Mouse (Mus musculus) neural tube, embryonic 14.5 days (tissue): ENCODE results near the gene Trim44. TPM values are rescaled to one million over a fixed set of nuclear protein-coding genes. Genes with fewer than 3 reads are reported as not detected.

Source experiments
- ATAC-seq: fragments of 200-750 bp; cut with Nextera tagmentation; 2 replicates; pipeline ENCODE4 v1.8.0; 2017; ENCODE audit warnings: low read depth, mild to moderate bottlenecking, moderate TSS enrichment, moderate library complexity
- H3K27ac ChIP-seq: fragments of 300-500 bp; sonication (generic); 2 replicates; pipeline ENCODE4 v1.5.1; 2014; ENCODE audit warnings: low read depth, mild to moderate bottlenecking, control low read depth, low read length, moderate library complexity, mixed read lengths
- H3K27me3 ChIP-seq: fragments of 300-500 bp; sonication (generic); 2 replicates; pipeline ENCODE4 v1.6.1; 2014; ENCODE audit warnings: low read length; ENCODE audit not compliant: control insufficient read depth, insufficient read depth
- H3K36me3 ChIP-seq: fragments of 300-500 bp; sonication (generic); 2 replicates; pipeline ENCODE4 v1.6.1; 2014; ENCODE audit warnings: low read length, mixed read lengths; ENCODE audit not compliant: control insufficient read depth, insufficient read depth
- H3K4me1 ChIP-seq: fragments of 300-500 bp; sonication (generic); 2 replicates; pipeline ENCODE4 v1.6.1; 2014; ENCODE audit warnings: low read length; ENCODE audit not compliant: control insufficient read depth, insufficient read depth
- H3K4me2 ChIP-seq: fragments of 300-500 bp; sonication (generic); 2 replicates; pipeline ENCODE4 v1.6.1; 2014; ENCODE audit warnings: mild to moderate bottlenecking, low read depth, low read length, control low read depth
- H3K4me3 ChIP-seq: fragments of 300-500 bp; sonication (generic); 2 replicates; pipeline ENCODE4 v1.5.1; 2014; ENCODE audit warnings: low read depth, low read length, control low read depth, mixed read lengths
- H3K9ac ChIP-seq: fragments of 300-500 bp; sonication (generic); replicated peaks from 2 replicates; pipeline ENCODE4 v1.6.1; 2014; ENCODE audit warnings: low read depth, mild to moderate bottlenecking, control low read depth, low read length, mixed read lengths
- H3K9me3 ChIP-seq: fragments of 300-500 bp; sonication (generic); 2 replicates; pipeline ENCODE4 v1.6.1; 2016; ENCODE audit warnings: low read length; ENCODE audit not compliant: control insufficient read depth
- WGBS: fragments of 180-500 bp; shearing (Covaris S2); extraction: QIAGEN DNeasy Blood & Tissue Kit; methylation state at CpG from one replicate; pipeline ENCODE4 v1.1.7; 2014; 5-methylcytosine and 5-hydroxymethylcytosine counted together
- polyA plus RNA-seq: library from polyadenylated mRNA; unstranded; fragments of >200 nt; fragmentation: Nextera tagmentation; extraction: Ambion mirVana; gene quantifications from 2 replicates; pipeline ENCODE4 v1.2.1, GENCODE M21; 2014

Trim44 gene
- polyA plus RNA-seq, 1 experiment from 2014 or later: 79.7 TPM

- H3K4me2 ChIP-seq: no peak overlapping the region
- H3K9me3 ChIP-seq: no peaks in the 10 kb centered on the region
- ATAC-seq: no peak
- no peak overlapping the region for H3K9ac ChIP-seq
- no peaks in the 10 kb centered on the region for H3K36me3 ChIP-seq
- 73% methylated on average over 7 of the region's 7 CpGs for WGBS
- H3K27ac ChIP-seq: no peak overlapping the region
- peaks cover 3% of the 10 kb centered on the region; the same call in 1 of the 2 replicates for H3K4me1 ChIP-seq
- H3K4me3 ChIP-seq: no peak overlapping the region
- H3K27me3 ChIP-seq: no peaks in the 10 kb centered on the region
Measured at GRCm38 (mm10) chr2:102273280-102273679, 134.3 kb downstream of the Trim44 start.

DNA sequence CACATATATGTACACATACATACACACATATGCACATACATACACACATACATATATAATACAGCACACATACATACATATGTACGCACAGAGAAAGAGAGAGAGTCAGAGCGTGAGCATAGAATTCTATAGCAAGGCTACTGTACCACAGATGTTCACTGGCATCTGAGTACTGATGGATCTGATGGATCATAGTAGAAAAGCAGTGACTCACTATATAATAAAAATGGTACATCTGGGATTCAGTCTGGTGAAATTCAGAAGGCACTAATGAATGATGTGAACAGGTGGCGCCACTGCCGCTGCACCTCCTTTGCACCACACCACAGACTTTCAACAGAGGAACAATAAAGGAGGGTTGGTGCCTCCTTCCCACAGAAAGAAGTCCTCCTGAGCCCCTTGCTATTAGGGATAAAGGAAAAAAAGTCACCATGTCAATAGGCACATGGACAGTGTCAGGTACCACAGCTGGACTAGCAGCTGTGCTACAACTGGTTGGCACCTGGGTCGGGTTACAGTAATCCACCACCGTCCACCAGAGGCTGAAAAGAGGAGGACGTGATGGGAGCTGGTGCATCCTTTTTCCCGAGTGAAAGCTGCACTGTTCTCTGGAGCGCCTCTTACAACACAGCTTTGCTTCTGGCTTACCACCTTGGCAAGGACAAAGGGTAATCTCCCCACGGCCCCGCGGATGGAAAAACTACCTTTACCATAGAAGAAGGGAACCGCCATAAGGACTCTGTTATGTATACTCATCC lies 139.9 kb downstream of the Trim44 start:
- no peaks in the 10 kb centered on the region for H3K27me3 ChIP-seq
- no peaks in the 10 kb centered on the region for H3K9me3 ChIP-seq
- ATAC-seq: no peak
- no peak overlapping the region for H3K9ac ChIP-seq
- WGBS: 70% methylated on average over 13 of the region's 13 CpGs
- H3K36me3 ChIP-seq: no peaks in the 10 kb centered on the region
- no peaks in the 10 kb centered on the region for H3K4me1 ChIP-seq
- no peak overlapping the region for H3K27ac ChIP-seq
- no peak overlapping the region for H3K4me2 ChIP-seq
- no peak overlapping the region for H3K4me3 ChIP-seq

- no peak for ATAC-seq
Measured at GRCm38 (mm10) chr2:102266911-102267310, 140.7 kb downstream of the Trim44 start.

GRCm38 (mm10) chr2:102259139-102259538 lies 148.5 kb downstream of the Trim44 start:
- 0 out of 2 replicates have a peak, but pooled peaks have one; percentile 28 for ATAC-seq
- 10% methylated on average over 13 of the region's 13 CpGs for WGBS
- H3K27me3 ChIP-seq: no peaks in the 10 kb centered on the region
- no peak overlapping the region for H3K27ac ChIP-seq
- H3K4me3 ChIP-seq: no peak overlapping the region
- 0 out of 2 replicates have a peak overlapping the region, but pooled peaks have one; percentile 18 for H3K9ac ChIP-seq
- no peaks in the 10 kb centered on the region for H3K36me3 ChIP-seq
- H3K4me2 ChIP-seq: peak overlapping the region; percentile 21
- H3K9me3 ChIP-seq: no peaks in the 10 kb centered on the region
- peaks cover 17% of the 10 kb centered on the region; the same call in 1 of the 2 replicates for H3K4me1 ChIP-seq

More at GRCm38 (mm10) chr2:102266911-102267310, 140.7 kb downstream of the Trim44 start:
- Histone ChIP-seq H3K4me1 (no peaks in the 10 kb centered on the region), H3K4me2 (no peak overlapping the region), H3K27me3 (no peaks in the 10 kb centered on the region), H3K27ac (no peak overlapping the region), H3K4me3 (no peak overlapping the region), H3K9ac (no peak overlapping the region), H3K9me3 (no peaks in the 10 kb centered on the region), H3K36me3 (no peaks in the 10 kb centered on the region)
- WGBS: 97% methylated on average over 3 of the region's 3 CpGs

- no peak overlapping the region for H3K4me2 ChIP-seq
- no peak overlapping the region for H3K27ac ChIP-seq
- no peaks in the 10 kb centered on the region for H3K36me3 ChIP-seq
- peak; percentile 41 for ATAC-seq
- H3K27me3 ChIP-seq: no peaks in the 10 kb centered on the region
- 26% methylated on average over 8 of the region's 8 CpGs for WGBS
- H3K4me3 ChIP-seq: no peak overlapping the region
- no peaks in the 10 kb centered on the region for H3K9me3 ChIP-seq
- H3K9ac ChIP-seq: no peak overlapping the region
- peaks cover 17% of the 10 kb centered on the region; the same call in 1 of the 2 replicates for H3K4me1 ChIP-seq
Measured at GRCm38 (mm10) chr2:102258682-102259081, 148.9 kb downstream of the Trim44 start.

- no peaks in the 10 kb centered on the region for H3K27me3 ChIP-seq
- H3K9ac ChIP-seq: no peak overlapping the region
- no peaks in the 10 kb centered on the region for H3K36me3 ChIP-seq
- H3K4me1 ChIP-seq: peaks cover 17% of the 10 kb centered on the region; the same call in 1 of the 2 replicates
- peak; percentile 61 for ATAC-seq
- no peaks in the 10 kb centered on the region for H3K9me3 ChIP-seq
- H3K4me2 ChIP-seq: peak overlapping the region; percentile 14; the same call in 1 of the 2 replicates
- H3K27ac ChIP-seq: no peak overlapping the region
- WGBS: 3% methylated on average over 12 of the region's 12 CpGs
- H3K4me3 ChIP-seq: no peak overlapping the region
Measured at GRCm38 (mm10) chr2:102257964-102258605, 149.5 kb downstream of the Trim44 start.

- Histone ChIP-seq H3K4me2 (no peak overlapping the region), H3K4me3 (no peak overlapping the region), H3K9ac (no peak overlapping the region), H3K27me3 (no peaks in the 10 kb centered on the region), H3K4me1 (peaks cover 17% of the 10 kb centered on the region; the same call in 1 of the 2 replicates), H3K27ac (no peak overlapping the region), H3K9me3 (no peaks in the 10 kb centered on the region), H3K36me3 (no peaks in the 10 kb centered on the region)
- no peak for ATAC-seq
- 79% methylated on average over 5 of the region's 5 CpGs for WGBS
Measured at GRCm38 (mm10) chr2:102256591-102257335, 150.9 kb downstream of the Trim44 start.

- no peak for ATAC-seq
- Histone ChIP-seq H3K27ac (no peak overlapping the region), H3K4me1 (peaks cover 17% of the 10 kb centered on the region; the same call in 1 of the 2 replicates), H3K4me3 (no peak overlapping the region), H3K36me3 (no peaks in the 10 kb centered on the region), H3K9ac (no peak overlapping the region), H3K4me2 (no peak overlapping the region), H3K27me3 (no peaks in the 10 kb centered on the region), H3K9me3 (no peaks in the 10 kb centered on the region)
- 89% methylated on average over 3 of the region's 3 CpGs for WGBS
Measured at GRCm38 (mm10) chr2:102256100-102256499, 151.5 kb downstream of the Trim44 start.
